Mouse (Mus musculus): ENCODE measurements at regions not wholly inside any gene's neighbourhood (a gene's known extent, or its start where the extent isn't known, plus 50 kb on each side); places are given as distances from the start of the nearest gene placed in this dataset.

DNA sequence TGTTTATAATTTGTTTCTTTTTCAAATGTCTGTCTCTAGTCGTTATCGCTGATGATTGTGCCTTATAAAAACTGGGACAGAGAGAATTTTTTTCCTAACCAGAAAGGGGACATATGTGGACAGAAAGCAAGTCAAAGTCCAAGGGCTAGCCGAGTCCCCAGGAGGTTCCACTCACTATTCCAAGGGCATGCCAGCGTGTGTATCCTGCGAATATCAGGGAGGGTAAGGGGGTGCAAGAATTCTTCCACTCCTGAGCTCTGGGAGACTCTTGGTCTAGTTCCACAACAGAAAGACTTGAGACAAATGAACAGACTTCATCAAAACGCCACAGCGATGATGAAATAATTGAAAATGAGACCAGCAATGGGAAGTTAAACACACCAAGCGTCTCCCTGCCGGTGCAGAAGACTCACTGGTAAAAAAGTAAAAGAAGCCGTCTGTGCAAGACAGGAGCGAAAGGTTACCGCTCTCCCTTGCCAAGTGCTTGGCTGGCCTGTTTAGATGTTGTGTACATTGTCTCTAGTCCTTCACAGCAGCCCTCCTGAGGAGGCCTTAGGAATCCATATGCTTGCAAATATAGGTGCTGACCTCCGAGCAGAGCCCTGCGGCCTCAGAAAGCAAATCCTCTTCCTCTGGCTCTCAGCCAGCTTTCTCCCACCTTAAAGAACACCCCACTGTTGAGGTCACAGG, 69.9 kb upstream of the Rgma start:
- TF ChIP-seq CTCF (IDR thresholded peaks at IDR 0.05; ENCODE audit: low read depth), result no peak
- no peak for TF ChIP-seq EP300 (optimal IDR thresholded peaks at IDR 0.05)
